Mouse (Mus musculus) neural tube, embryonic 12.5 days (tissue): Measurements from ENCODE around the gene Vmn1r28. TPM values are rescaled to one million over a fixed set of nuclear protein-coding genes. Genes with fewer than 3 reads are reported as not detected.
"Not testable (repeated sequence)": the region's sequence is repeated elsewhere in the genome, so short reads cannot be mapped to it uniquely, and the experiment has no call there.

Experiments used
- ATAC-seq: fragments of 200-750 bp; cut with Nextera tagmentation; 2 replicates; pipeline ENCODE4 v1.8.0; 2017; ENCODE audit warnings: low read depth, mild to moderate bottlenecking, moderate TSS enrichment, moderate library complexity; ENCODE audit not compliant: low FRiP score
- H3K27ac ChIP-seq: fragments of 300-500 bp; sonication (generic); 2 replicates; pipeline ENCODE4 v1.5.1; 2016
- H3K27me3 ChIP-seq: fragments of 300-500 bp; sonication (generic); replicated peaks from 2 replicates; pipeline ENCODE4 v1.6.1; 2016; ENCODE audit warnings: mild to moderate bottlenecking
- H3K36me3 ChIP-seq: fragments of 300-500 bp; sonication (generic); 2 replicates; pipeline ENCODE4 v1.6.1; 2016; ENCODE audit warnings: mild to moderate bottlenecking
- H3K4me1 ChIP-seq: fragments of 300-500 bp; sonication (generic); 2 replicates; pipeline ENCODE4 v1.6.1; 2016
- H3K4me2 ChIP-seq: fragments of 300-500 bp; sonication (generic); replicated peaks from 2 replicates; pipeline ENCODE4 v1.6.1; 2016; ENCODE audit warnings: mild to moderate bottlenecking
- H3K4me3 ChIP-seq: fragments of 300-500 bp; sonication (generic); 2 replicates; pipeline ENCODE4 v1.5.1; 2016
- H3K9ac ChIP-seq: fragments of 300-500 bp; sonication (generic); 2 replicates; pipeline ENCODE4 v1.6.1; 2016; ENCODE audit warnings: mild to moderate bottlenecking
- H3K9me3 ChIP-seq: fragments of 300-500 bp; sonication (generic); 2 replicates; pipeline ENCODE4 v1.6.1; 2016; ENCODE audit warnings: mild to moderate bottlenecking
- WGBS: fragments of 180-500 bp; shearing (Covaris S2); methylation state at CpG from one replicate; pipeline ENCODE4 v1.1.7; 2016; 5-methylcytosine and 5-hydroxymethylcytosine counted together
- polyA plus RNA-seq: library from polyadenylated mRNA; unstranded; fragments of >200 nt; fragmentation: Nextera tagmentation; extraction: Ambion mirVana; gene quantifications from 2 replicates; pipeline ENCODE4 v1.2.1, GENCODE M21; 2016

The Vmn1r28 gene
- polyA plus RNA-seq, result not detected in 2 replicates

GRCm38 (mm10) chr6:58261737-58262136, at the start of gene Vmn1r28:
TSS of gene Vmn1r28 (plus strand) at chr6:58262037.
- ATAC-seq, result no peak
- Histone ChIP-seq H3K9ac (no peak within 1 kb of the TSS), H3K9me3 (no peaks in the 10 kb centered on the region), H3K4me2 (no peak within 1 kb of the TSS), H3K36me3 (no peaks in the 10 kb centered on the region), H3K4me3 (no peak within 1 kb of the TSS), H3K27ac (no peak within 1 kb of the TSS), H3K4me1 (no peaks in the 10 kb centered on the region), H3K27me3 (no peaks in the 10 kb centered on the region)
- 90% methylated on average over 1 of the region's 1 CpGs for WGBS

- no peak overlapping the region for H3K4me3 ChIP-seq
- H3K4me1 ChIP-seq, result no peaks in the 10 kb centered on the region
- H3K9ac ChIP-seq, result no peak overlapping the region
- no peak for ATAC-seq
- H3K4me2 ChIP-seq, result no peak overlapping the region
- WGBS, result 87% methylated on average over 2 of the region's 2 CpGs
- no peak overlapping the region for H3K27ac ChIP-seq
- no peaks in the 10 kb centered on the region for H3K9me3 ChIP-seq
- H3K27me3 ChIP-seq, result no peaks in the 10 kb centered on the region
- H3K36me3 ChIP-seq, result no peaks in the 10 kb centered on the region
These were observed 45.7 kb upstream of the Vmn1r28 start for GRCm38 (mm10) chr6:58216119-58216518.

GRCm38 (mm10) chr6:58218721-58219120, 43.1 kb upstream of the Vmn1r28 start, which contains the start of gene Vmn1r27:
TSS of gene Vmn1r27 (minus strand) at chr6:58218821.
- no peaks in the 10 kb centered on the region for H3K4me1 ChIP-seq
- H3K27ac ChIP-seq, result no peak within 1 kb of the TSS
- ATAC-seq, result no peak
- no peaks in the 10 kb centered on the region for H3K9me3 ChIP-seq
- no peaks in the 10 kb centered on the region for H3K36me3 ChIP-seq
- WGBS, result 85% methylated on average over 2 of the region's 2 CpGs
- no peak within 1 kb of the TSS for H3K4me3 ChIP-seq
- no peak within 1 kb of the TSS for H3K9ac ChIP-seq
- H3K27me3 ChIP-seq, result no peaks in the 10 kb centered on the region
- H3K4me2 ChIP-seq, result no peak within 1 kb of the TSS

- not testable (repeated sequence) for H3K36me3 ChIP-seq, H3K4me1 ChIP-seq, H3K9me3 ChIP-seq, H3K27me3 ChIP-seq, ATAC-seq, H3K4me2 ChIP-seq, H3K27ac ChIP-seq, H3K4me3 ChIP-seq, H3K9ac ChIP-seq
- WGBS, result 100% methylated on average over 1 of the region's 1 CpGs
These were observed 17.8 kb downstream of the Vmn1r28 start for GRCm38 (mm10) chr6:58279661-58280060.

- WGBS, result 79% methylated on average over 2 of the region's 2 CpGs
- Histone ChIP-seq H3K27ac (no peak overlapping the region), H3K9ac (no peak overlapping the region), H3K4me3 (no peak overlapping the region), H3K9me3 (no peaks in the 10 kb centered on the region), H3K36me3 (no peaks in the 10 kb centered on the region), H3K4me2 (no peak overlapping the region), H3K27me3 (no peaks in the 10 kb centered on the region), H3K4me1 (no peaks in the 10 kb centered on the region)
- no peak for ATAC-seq
These were observed 30.4 kb downstream of the Vmn1r28 start for GRCm38 (mm10) chr6:58292201-58292600.

GRCm38 (mm10) chr6:58298511-58298910, 36.7 kb downstream of the Vmn1r28 start:
- ATAC-seq, H3K4me1 ChIP-seq, H3K4me2 ChIP-seq, H3K27ac ChIP-seq, H3K4me3 ChIP-seq, H3K27me3 ChIP-seq, H3K9me3 ChIP-seq, H3K9ac ChIP-seq, H3K36me3 ChIP-seq: not testable (repeated sequence)
- 85% methylated on average over 19 of the region's 19 CpGs for WGBS

GRCm38 (mm10) chr6:58301249-58301648, 39.4 kb downstream of the Vmn1r28 start, which contains the start of gene Vmn1r29:
TSS of gene Vmn1r29 (plus strand) at chr6:58301549.
- no peak for ATAC-seq
- Histone ChIP-seq H3K9me3 (no peaks in the 10 kb centered on the region), H3K9ac (no peak within 1 kb of the TSS), H3K4me2 (no peak within 1 kb of the TSS), H3K27me3 (no peaks in the 10 kb centered on the region), H3K4me1 (no peaks in the 10 kb centered on the region), H3K36me3 (no peaks in the 10 kb centered on the region), H3K4me3 (no peak within 1 kb of the TSS), H3K27ac (no peak within 1 kb of the TSS)

Other genes with a start within 250 kb of the Vmn1r28 start
- not detected in 2 replicates for gene Vmn1r26, start 246.9 kb upstream of the Vmn1r28 start, polyA plus RNA-seq
- not detected in 2 replicates for gene Vmn1r27, start 43.2 kb upstream of the Vmn1r28 start, polyA plus RNA-seq
- gene Vmn1r29, start 39.5 kb downstream of the Vmn1r28 start, polyA plus RNA-seq, result not detected in 2 replicates
- not detected in 2 replicates for gene Vmn1r30, start 181.3 kb downstream of the Vmn1r28 start, polyA plus RNA-seq
- gene Vmn1r31, start 213.3 kb downstream of the Vmn1r28 start, polyA plus RNA-seq, result not detected in 2 replicates